Mouse (Mus musculus): ENCODE data around the gene Ptgir.

DNA sequence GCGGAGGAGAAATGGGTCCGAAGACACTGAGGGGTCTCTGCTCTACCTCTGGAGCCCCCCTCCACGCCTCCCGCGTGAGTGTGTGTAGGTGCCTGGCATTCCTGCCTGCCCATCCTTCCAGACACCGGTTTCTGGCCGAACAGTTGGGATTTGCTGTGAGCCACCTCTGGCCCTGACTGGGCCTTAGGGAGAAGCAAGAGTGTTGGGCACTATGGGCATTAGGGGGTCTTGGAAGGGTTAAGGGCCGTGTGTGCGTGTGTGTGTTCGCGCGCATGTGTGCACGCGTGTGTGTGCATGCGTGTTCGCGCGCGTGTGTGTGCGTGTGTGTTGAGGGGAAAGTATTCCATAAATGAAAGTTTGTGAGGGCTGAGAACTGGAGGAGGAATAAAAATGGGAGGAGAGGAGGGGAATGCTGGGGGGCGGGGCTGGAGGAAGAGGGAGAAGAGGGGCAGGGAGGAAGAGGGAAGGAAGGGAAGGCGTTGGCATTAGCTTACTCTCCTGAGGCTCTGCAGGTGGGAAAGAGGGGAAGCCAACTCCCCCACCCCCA lies 41.1 kb downstream of the Ptgir start:
- TF ChIP-seq CTCF (IDR thresholded peaks at IDR 0.05; ENCODE audit: borderline replicate concordance, insufficient read depth, low read depth, low read length) (no peak), POLR2A (IDR thresholded peaks at IDR 0.05; ENCODE audit: borderline replicate concordance, insufficient read depth, low read length) (no peak; the same call in 1 of the 2 replicates)
